Mouse (Mus musculus) forebrain, embryonic 14.5 days (tissue): ENCODE data around the gene Rpp25. TPM values are rescaled to one million over a fixed set of nuclear protein-coding genes. Genes with fewer than 3 reads are reported as not detected.

Experiments used
- ATAC-seq: fragments of 200-750 bp; cut with Nextera tagmentation; 2 replicates; pipeline ENCODE4 v1.8.0; 2017; ENCODE audit warnings: mild to moderate bottlenecking, moderate library complexity
- DNase-seq: peaks from one replicate; pipeline ENCODE4 v3.0.0-alpha.2; 2015; ENCODE audit warnings: low spot score
- H3K27ac ChIP-seq: fragments of 300-500 bp; sonication (generic); 2 replicates; pipeline ENCODE4 v1.5.1; 2014; ENCODE audit warnings: low read depth, mild to moderate bottlenecking, control low read depth, low read length, moderate library complexity
- H3K27me3 ChIP-seq: fragments of 300-500 bp; sonication (generic); replicated peaks from 2 replicates; pipeline ENCODE4 v1.6.1; 2014; ENCODE audit warnings: low read length, control low read depth, mixed read lengths; ENCODE audit not compliant: control insufficient read depth, insufficient read depth
- H3K36me3 ChIP-seq: fragments of 300-500 bp; sonication (generic); 2 replicates; pipeline ENCODE4 v1.6.1; 2014; ENCODE audit warnings: low read length, control low read depth; ENCODE audit not compliant: control insufficient read depth, insufficient read depth
- H3K4me1 ChIP-seq: fragments of 300-500 bp; sonication (generic); 2 replicates; pipeline ENCODE4 v1.6.1; 2014; ENCODE audit warnings: antibody characterized with exemption, low read length, control low read depth; ENCODE audit not compliant: control insufficient read depth, insufficient read depth
- H3K4me2 ChIP-seq: fragments of 300-500 bp; sonication (generic); 2 replicates; pipeline ENCODE4 v1.6.1; 2014; ENCODE audit warnings: mild to moderate bottlenecking, control low read depth, low read length
- H3K4me3 ChIP-seq: fragments of 300-500 bp; sonication (generic); 2 replicates; pipeline ENCODE4 v1.5.1; 2014; ENCODE audit warnings: low read depth, low read length, control low read depth
- H3K9ac ChIP-seq: fragments of 300-500 bp; sonication (generic); 2 replicates; pipeline ENCODE4 v1.6.1; 2014; ENCODE audit warnings: mild to moderate bottlenecking, low read length, control low read depth, moderate library complexity
- H3K9me3 ChIP-seq: fragments of 300-500 bp; sonication (generic); replicated peaks from 2 replicates; pipeline ENCODE4 v1.6.1; 2016; ENCODE audit warnings: low read length, control low read depth, mixed read lengths; ENCODE audit not compliant: control insufficient read depth
- WGBS: fragments of 180-500 bp; shearing (Covaris S2); extraction: QIAGEN DNeasy Blood & Tissue Kit; methylation state at CpG from one replicate; pipeline ENCODE4 v1.1.7; 2014; 5-methylcytosine and 5-hydroxymethylcytosine counted together
- polyA plus RNA-seq: library from polyadenylated mRNA; unstranded; fragments of >200 nt; fragmentation: Nextera tagmentation; extraction: Ambion mirVana; gene quantifications from 2 replicates; pipeline ENCODE4 v1.2.1, GENCODE M21; 2014

Rpp25 gene
- polyA plus RNA-seq, 1 experiment from 2014 or later: 18.5 TPM

GRCm38 (mm10) chr9:57523754-57524153, 19.9 kb downstream of the Rpp25 start:
- Histone ChIP-seq H3K27me3 (no peaks in the 10 kb centered on the region), H3K36me3 (no peaks in the 10 kb centered on the region; the same call in 1 of the 2 replicates), H3K9me3 (no peaks in the 10 kb centered on the region), H3K4me3 (no peak overlapping the region), H3K4me1 (peaks cover 20% of the 10 kb centered on the region), H3K27ac (no peak overlapping the region), H3K9ac (no peak overlapping the region), H3K4me2 (peak overlapping the region; percentile 14; the same call in 1 of the 2 replicates)
- WGBS: 85% methylated on average over 1 of the region's 1 CpGs
- DNase-seq: peak; percentile 91
- ATAC-seq: no peak

GRCm38 (mm10) chr9:57524439-57524838, 20.6 kb downstream of the Rpp25 start:
- ATAC-seq (no peak), DNase-seq (no peak)
- Histone ChIP-seq H3K4me3 (no peak overlapping the region), H3K27ac (no peak overlapping the region), H3K4me1 (peaks cover 20% of the 10 kb centered on the region), H3K36me3 (peaks cover 4% of the 10 kb centered on the region), H3K9ac (no peak overlapping the region), H3K4me2 (no peak overlapping the region), H3K9me3 (no peaks in the 10 kb centered on the region), H3K27me3 (no peaks in the 10 kb centered on the region)

- no peak overlapping the region for H3K4me3 ChIP-seq
- H3K36me3 ChIP-seq: peaks cover 11% of the 10 kb centered on the region
- no peak for ATAC-seq
- WGBS: 89% methylated on average over 2 of the region's 2 CpGs
- no peaks in the 10 kb centered on the region for H3K9me3 ChIP-seq
- H3K4me2 ChIP-seq: no peak overlapping the region
- peaks cover 20% of the 10 kb centered on the region for H3K4me1 ChIP-seq
- no peak overlapping the region for H3K27ac ChIP-seq
- no peak overlapping the region for H3K9ac ChIP-seq
- no peak for DNase-seq
- no peaks in the 10 kb centered on the region for H3K27me3 ChIP-seq
These were observed 21.7 kb downstream of the Rpp25 start for GRCm38 (mm10) chr9:57525516-57525915.

GRCm38 (mm10) chr9:57526435-57526834, 22.6 kb downstream of the Rpp25 start:
- ATAC-seq: no peak
- H3K27me3 ChIP-seq: no peaks in the 10 kb centered on the region
- no peak overlapping the region for H3K4me2 ChIP-seq
- peaks cover 19% of the 10 kb centered on the region for H3K36me3 ChIP-seq
- H3K4me1 ChIP-seq: peaks cover 20% of the 10 kb centered on the region
- no peaks in the 10 kb centered on the region for H3K9me3 ChIP-seq
- no peak overlapping the region for H3K4me3 ChIP-seq
- H3K9ac ChIP-seq: no peak overlapping the region
- H3K27ac ChIP-seq: no peak overlapping the region
- DNase-seq: no peak

GRCm38 (mm10) chr9:57531946-57532345, 28.1 kb downstream of the Rpp25 start:
- Histone ChIP-seq H3K4me3 (no peak overlapping the region), H3K9ac (no peak overlapping the region), H3K4me1 (peaks cover 4% of the 10 kb centered on the region; the same call in 1 of the 2 replicates), H3K9me3 (no peaks in the 10 kb centered on the region), H3K4me2 (no peak overlapping the region), H3K27ac (no peak overlapping the region), H3K36me3 (peaks cover 54% of the 10 kb centered on the region), H3K27me3 (no peaks in the 10 kb centered on the region)
- no peak for DNase-seq
- 86% methylated on average over 1 of the region's 1 CpGs for WGBS
- no peak for ATAC-seq

GRCm38 (mm10) chr9:57536362-57536761, 32.5 kb downstream of the Rpp25 start:
- Histone ChIP-seq H3K4me3 (no peak overlapping the region), H3K27ac (no peak overlapping the region), H3K9ac (0 out of 2 replicates have a peak overlapping the region, but pooled peaks have one; percentile 80), H3K36me3 (peaks cover 60% of the 10 kb centered on the region), H3K4me1 (peaks cover 12% of the 10 kb centered on the region), H3K27me3 (no peaks in the 10 kb centered on the region), H3K9me3 (no peaks in the 10 kb centered on the region), H3K4me2 (peak overlapping the region; percentile 65)
- no peak for DNase-seq
- no peak for ATAC-seq
- WGBS: 93% methylated on average over 5 of the region's 5 CpGs

GRCm38 (mm10) chr9:57537044-57537727, 33.4 kb downstream of the Rpp25 start, which contains the start of gene Fam219b:
Gene Fam219b, plus strand, starts transcription at chr9:57537528.
- no peaks in the 10 kb centered on the region for H3K27me3 ChIP-seq
- H3K9ac ChIP-seq: peak within 1 kb of the TSS; percentile 80
- ATAC-seq (peak; percentile 88), DNase-seq (peak; percentile 92)
- WGBS: under 1% methylated on average over 45 of the region's 45 CpGs
- H3K9me3 ChIP-seq: no peaks in the 10 kb centered on the region
- peak within 1 kb of the TSS; percentile 65 for H3K4me2 ChIP-seq
- peak within 1 kb of the TSS; percentile 70 for H3K4me3 ChIP-seq
- H3K27ac ChIP-seq: peak within 1 kb of the TSS; percentile 86
- peaks cover 60% of the 10 kb centered on the region for H3K36me3 ChIP-seq
- peaks cover 12% of the 10 kb centered on the region for H3K4me1 ChIP-seq

GRCm38 (mm10) chr9:57537728-57538181, 33.9 kb downstream of the Rpp25 start:
- Histone ChIP-seq H3K4me3 (peak overlapping the region; percentile 70), H3K4me2 (peak overlapping the region; percentile 65), H3K36me3 (peaks cover 60% of the 10 kb centered on the region), H3K27ac (peak overlapping the region; percentile 86), H3K9ac (peak overlapping the region; percentile 80), H3K4me1 (peaks cover 12% of the 10 kb centered on the region), H3K27me3 (no peaks in the 10 kb centered on the region), H3K9me3 (no peaks in the 10 kb centered on the region)
- ATAC-seq (peak; percentile 79), DNase-seq (peak; percentile 31)
- WGBS: under 1% methylated on average over 24 of the region's 24 CpGs

GRCm38 (mm10) chr9:57539550-57539949, 35.7 kb downstream of the Rpp25 start:
- ATAC-seq (no peak), DNase-seq (no peak)
- H3K27ac ChIP-seq: no peak overlapping the region
- H3K4me2 ChIP-seq: no peak overlapping the region
- no peaks in the 10 kb centered on the region for H3K9me3 ChIP-seq
- H3K4me3 ChIP-seq: no peak overlapping the region
- peaks cover 12% of the 10 kb centered on the region for H3K4me1 ChIP-seq
- no peaks in the 10 kb centered on the region for H3K27me3 ChIP-seq
- WGBS: 91% methylated on average over 2 of the region's 2 CpGs
- no peak overlapping the region for H3K9ac ChIP-seq
- peaks cover 61% of the 10 kb centered on the region for H3K36me3 ChIP-seq
